Mouse (Mus musculus) limb, embryonic 14.5 days (tissue): ENCODE results near the gene Myo1f. TPM values are rescaled to one million over a fixed set of nuclear protein-coding genes. Genes with fewer than 3 reads are reported as not detected.

Experiments
- ATAC-seq: fragments of 200-750 bp; cut with Nextera tagmentation; 2 replicates; pipeline ENCODE4 v1.8.0; 2017; ENCODE audit warnings: low read depth, moderate number of reproducible peaks, moderate TSS enrichment; ENCODE audit not compliant: low FRiP score
- DNase-seq: peaks from one replicate; pipeline ENCODE4 v3.0.0-alpha.2; 2015; ENCODE audit warnings: low spot score
- H3K27ac ChIP-seq: fragments of 300-500 bp; sonication (generic); replicated peaks from 2 replicates; pipeline ENCODE4 v1.5.1; 2014; ENCODE audit warnings: low read depth, mild to moderate bottlenecking, low read length, moderate library complexity, mixed read lengths
- H3K27me3 ChIP-seq: fragments of 300-500 bp; sonication (generic); 2 replicates; pipeline ENCODE4 v1.6.1; 2014; ENCODE audit warnings: low read length, mixed read lengths; ENCODE audit not compliant: control insufficient read depth, insufficient read depth
- H3K36me3 ChIP-seq: fragments of 300-500 bp; sonication (generic); 2 replicates; pipeline ENCODE4 v1.6.1; 2014; ENCODE audit warnings: mild to moderate bottlenecking, low read length, moderate library complexity, mixed read lengths; ENCODE audit not compliant: control insufficient read depth, insufficient read depth
- H3K4me1 ChIP-seq: fragments of 300-500 bp; sonication (generic); 2 replicates; pipeline ENCODE4 v1.6.1; 2014; ENCODE audit warnings: antibody characterized with exemption, low read length, mixed read lengths; ENCODE audit not compliant: control insufficient read depth, insufficient read depth
- H3K4me2 ChIP-seq: fragments of 300-500 bp; sonication (generic); replicated peaks from 2 replicates; pipeline ENCODE4 v1.6.1; 2014; ENCODE audit warnings: low read depth, mild to moderate bottlenecking, low read length, moderate library complexity; ENCODE audit not compliant: severe bottlenecking
- H3K4me3 ChIP-seq: fragments of 300-500 bp; sonication (generic); replicated peaks from 2 replicates; pipeline ENCODE4 v1.5.1; 2014; ENCODE audit warnings: low read length
- H3K9ac ChIP-seq: fragments of 300-500 bp; sonication (generic); 2 replicates; pipeline ENCODE4 v1.6.1; 2014; ENCODE audit warnings: mild to moderate bottlenecking, low read depth, low read length, moderate library complexity; ENCODE audit not compliant: severe bottlenecking
- H3K9me3 ChIP-seq: fragments of 300-500 bp; sonication (generic); 2 replicates; pipeline ENCODE4 v1.6.1; 2016; ENCODE audit warnings: low read length; ENCODE audit not compliant: control insufficient read depth
- POLR2A ChIP-seq: fragments of 200-500 bp; IDR thresholded peaks from 2 replicates; pipeline ENCODE4 v1.8.0; 2012; ENCODE audit warnings: inconsistent platforms, mild to moderate bottlenecking, moderate library complexity, borderline replicate concordance; ENCODE audit not compliant: insufficient read depth, insufficient read length; ENCODE audit errors: extremely low read depth
- WGBS: fragments of 180-500 bp; shearing (Covaris S2); extraction: QIAGEN DNeasy Blood & Tissue Kit; methylation state at CpG from one replicate; pipeline ENCODE4 v1.1.7; 2014; 5-methylcytosine and 5-hydroxymethylcytosine counted together
- polyA plus RNA-seq, 2 experiments: library from polyadenylated mRNA; depleted of rRNA in 1 of 2; stranded (reverse) in 1 of 2; unstranded in 1 of 2; fragments of >200 nt; fragmentation: Nextera tagmentation in 1 of 2; extraction: Ambion mirVana in 1 of 2; gene quantifications; 2 replicates each; pipeline versions ENCODE4 v1.2.1 to v1.2.3; 2012 to 2014

Gene Myo1f
- polyA plus RNA-seq, 2 experiments: 3.5 to 5.0 TPM

DNA sequence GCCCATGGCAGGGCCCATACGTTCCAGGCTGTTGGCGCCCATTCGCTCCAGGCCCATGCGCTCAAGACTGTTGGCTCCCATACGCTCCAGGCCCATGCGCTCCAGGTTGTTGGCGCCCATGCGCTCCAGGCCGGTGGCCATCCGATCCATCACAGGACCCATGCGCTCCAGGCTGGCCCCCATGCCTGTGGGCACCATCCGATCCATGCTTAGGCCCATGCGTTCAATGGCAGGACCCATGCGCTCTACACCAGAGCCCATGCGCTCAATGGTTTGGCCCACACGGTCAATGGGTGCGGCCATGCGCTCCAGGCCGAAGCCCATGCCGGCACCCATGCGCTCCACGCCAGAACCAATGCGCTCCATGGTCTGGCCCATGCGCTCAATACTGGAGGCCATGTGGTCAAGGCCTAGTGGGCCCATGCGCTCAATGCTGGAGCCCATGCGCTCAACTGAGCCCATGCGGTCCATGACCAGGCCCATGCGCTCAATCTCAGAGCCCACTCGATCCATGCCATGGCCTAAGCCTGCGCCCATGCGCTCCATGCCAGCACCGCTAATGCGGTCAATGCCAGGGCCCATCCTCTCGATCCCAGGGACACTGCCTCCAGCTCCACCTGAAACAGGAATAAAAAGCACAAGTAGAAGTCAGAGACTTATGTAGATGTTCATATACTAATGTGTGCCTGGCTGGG, 94.4 kb downstream of the Myo1f start:
- peaks cover 94% of the 10 kb centered on the region for H3K36me3 ChIP-seq
- WGBS: 98% methylated on average over 34 of the region's 34 CpGs
- no peak for TF ChIP-seq POLR2A

More for the DNA sequence above, 94.4 kb downstream of the Myo1f start:
- H3K9me3 ChIP-seq: no peaks in the 10 kb centered on the region
- no peaks in the 10 kb centered on the region for H3K27me3 ChIP-seq
- no peaks in the 10 kb centered on the region for H3K4me1 ChIP-seq
- no peak overlapping the region for H3K4me3 ChIP-seq
- H3K27ac ChIP-seq: no peak overlapping the region
- ATAC-seq (no peak), DNase-seq (no peak)
- no peak overlapping the region for H3K4me2 ChIP-seq
- H3K9ac ChIP-seq: no peak overlapping the region

Other genes with a start within 250 kb of the Myo1f start
- gene Zfp81, start 196.8 kb upstream of the Myo1f start, polyA plus RNA-seq (2012; rRNA removed): 6.4 and 8.5 TPM in 2 replicates
- gene Zfp81, start 196.8 kb upstream of the Myo1f start, polyA plus RNA-seq (2014; fragmentation: Nextera tagmentation; extraction: Ambion mirVana): 13.7 and 14.6 TPM in 2 replicates
- gene Zfp101, start 161.1 kb upstream of the Myo1f start, polyA plus RNA-seq (2012; rRNA removed): 31.5 and 40.2 TPM in 2 replicates
- gene Zfp101, start 161.1 kb upstream of the Myo1f start, polyA plus RNA-seq (2014; fragmentation: Nextera tagmentation; extraction: Ambion mirVana): 19.1 and 20.1 TPM in 2 replicates
- gene Actl9, start 122.8 kb upstream of the Myo1f start, polyA plus RNA-seq (2012; rRNA removed): 0.10 and 0.14 TPM in 2 replicates
- gene Actl9, start 122.8 kb upstream of the Myo1f start, polyA plus RNA-seq (2014; fragmentation: Nextera tagmentation; extraction: Ambion mirVana): not detected in 2 replicates
- 269 and 309 TPM in 2 replicates for gene Adamts10, start 31.5 kb upstream of the Myo1f start, polyA plus RNA-seq (2012; rRNA removed)
- gene Adamts10, start 31.5 kb upstream of the Myo1f start, polyA plus RNA-seq (2014; fragmentation: Nextera tagmentation; extraction: Ambion mirVana): 80.6 and 102 TPM in 2 replicates
- 108 and 159 TPM in 2 replicates for gene Zfp414, start 73.4 kb downstream of the Myo1f start, polyA plus RNA-seq (2012; rRNA removed)
- 67.2 and 67.6 TPM in 2 replicates for gene Zfp414, start 73.4 kb downstream of the Myo1f start, polyA plus RNA-seq (2014; fragmentation: Nextera tagmentation; extraction: Ambion mirVana)
- gene Pram1, start 82.3 kb downstream of the Myo1f start, polyA plus RNA-seq (2012; rRNA removed): 1.4 and 1.8 TPM in 2 replicates
- gene Pram1, start 82.3 kb downstream of the Myo1f start, polyA plus RNA-seq (2014; fragmentation: Nextera tagmentation; extraction: Ambion mirVana): 0.51 and 0.69 TPM in 2 replicates
- 260 and 317 TPM in 2 replicates for gene Hnrnpm, start 131.2 kb downstream of the Myo1f start, polyA plus RNA-seq (2012; rRNA removed)
- gene Hnrnpm, start 131.2 kb downstream of the Myo1f start, polyA plus RNA-seq (2014; fragmentation: Nextera tagmentation; extraction: Ambion mirVana): 287 and 310 TPM in 2 replicates
- gene March2, start 163.0 kb downstream of the Myo1f start, polyA plus RNA-seq (2012; rRNA removed): 42.7 and 56.3 TPM in 2 replicates
- 56.2 and 58.1 TPM in 2 replicates for gene March2, start 163.0 kb downstream of the Myo1f start, polyA plus RNA-seq (2014; fragmentation: Nextera tagmentation; extraction: Ambion mirVana)
- gene Rab11b, start 204.8 kb downstream of the Myo1f start, polyA plus RNA-seq (2012; rRNA removed): 312 and 394 TPM in 2 replicates
- gene Rab11b, start 204.8 kb downstream of the Myo1f start, polyA plus RNA-seq (2014; fragmentation: Nextera tagmentation; extraction: Ambion mirVana): 192 and 221 TPM in 2 replicates
- gene Angptl4, start 226.1 kb downstream of the Myo1f start, polyA plus RNA-seq (2012; rRNA removed): 29.7 and 32.6 TPM in 2 replicates
- 44.2 and 61.1 TPM in 2 replicates for gene Angptl4, start 226.1 kb downstream of the Myo1f start, polyA plus RNA-seq (2014; fragmentation: Nextera tagmentation; extraction: Ambion mirVana)